Mouse (Mus musculus) layer of hippocampus, adult 9-11 months (tissue): Measurements from ENCODE around the gene Slc4a2.
"Not testable (repeated sequence)": the region's sequence is repeated elsewhere in the genome, so short reads cannot be mapped to it uniquely, and the experiment has no call there.

Experiments
- DNase-seq: peaks from one replicate; pipeline ENCODE4 v3.0.0; 2022

The Slc4a2 gene

DNA sequence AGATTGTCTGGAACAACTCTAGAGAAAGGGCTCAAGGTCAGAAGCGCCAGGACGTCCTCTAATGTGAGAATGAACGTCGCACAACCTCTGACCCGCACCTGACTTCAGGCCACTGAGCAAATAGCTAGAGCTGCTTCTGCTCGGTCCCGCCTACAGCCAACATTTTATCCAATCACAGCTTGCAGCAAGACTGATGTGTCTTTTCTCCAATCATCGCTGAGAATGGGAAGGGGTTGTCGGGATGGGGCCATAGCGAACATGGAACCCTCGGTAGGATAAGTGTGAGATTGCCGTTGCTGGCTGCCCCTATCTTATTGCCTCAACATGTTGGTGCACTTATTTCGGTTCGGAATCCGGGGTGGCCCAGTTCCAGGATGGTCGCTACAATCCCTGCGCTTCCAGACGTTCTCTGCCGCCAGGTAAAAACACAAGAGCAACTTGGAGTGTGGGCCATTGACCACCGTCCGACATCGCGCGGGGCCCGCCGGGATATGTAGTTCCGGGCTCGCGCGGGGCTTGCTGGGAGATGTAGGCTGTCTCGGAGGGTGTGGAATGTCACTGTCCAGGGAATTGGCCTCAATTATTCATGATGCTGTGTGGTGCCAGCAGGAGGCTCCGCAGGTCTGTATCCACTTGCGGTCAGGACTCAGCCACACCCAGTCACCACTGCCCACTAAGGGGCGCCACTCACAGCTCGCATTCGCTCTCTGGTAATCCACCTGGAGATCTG lies 29.3 kb upstream of the Slc4a2 start:
- DNase-seq, result peak; percentile 97

DNA sequence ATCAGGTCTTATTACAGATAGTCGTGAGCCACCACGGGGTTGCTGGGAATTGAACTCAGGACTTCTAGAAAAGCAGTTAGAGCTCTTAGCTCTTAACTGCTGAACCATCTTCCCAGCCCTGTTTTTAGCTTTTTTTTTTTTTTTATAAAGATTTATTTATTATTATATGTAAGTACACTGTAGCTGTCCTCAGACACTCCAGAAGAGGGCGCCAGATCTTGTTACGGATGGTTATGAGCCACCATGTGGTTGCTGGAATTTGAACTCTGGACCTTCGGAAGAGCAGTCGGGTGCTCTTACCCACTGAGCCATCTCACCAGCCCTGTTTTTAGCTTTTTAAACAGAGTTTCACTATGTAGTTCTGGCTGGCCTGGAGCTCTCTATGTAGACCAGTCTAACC lies 27.4 kb upstream of the Slc4a2 start:
- not testable (repeated sequence) for DNase-seq

DNA sequence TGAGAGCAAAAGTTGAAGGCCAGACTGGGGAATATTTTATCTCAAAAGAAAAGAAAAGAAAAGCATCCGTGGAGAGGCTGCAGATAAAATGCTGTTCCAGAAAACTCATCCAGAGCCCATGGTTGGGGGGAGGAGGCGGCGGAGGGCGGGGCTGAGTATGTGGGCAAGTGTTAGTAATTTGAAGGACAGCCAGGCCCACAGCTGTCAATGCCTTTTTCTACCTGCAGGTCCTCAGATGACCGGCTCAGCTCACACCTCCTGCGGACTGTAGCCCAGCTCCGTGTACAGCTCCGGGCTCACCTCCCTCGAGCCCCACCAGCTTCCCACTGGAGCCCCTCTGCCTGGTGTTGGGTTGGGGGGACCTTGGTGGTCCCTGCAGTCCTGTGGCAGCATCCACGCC lies 24.0 kb upstream of the Slc4a2 start:
- no peak for DNase-seq

- DNase-seq, result no peak
Observed at GRCm38 (mm10) chr5:24400362-24400761, 23.3 kb upstream of the Slc4a2 start.

DNA sequence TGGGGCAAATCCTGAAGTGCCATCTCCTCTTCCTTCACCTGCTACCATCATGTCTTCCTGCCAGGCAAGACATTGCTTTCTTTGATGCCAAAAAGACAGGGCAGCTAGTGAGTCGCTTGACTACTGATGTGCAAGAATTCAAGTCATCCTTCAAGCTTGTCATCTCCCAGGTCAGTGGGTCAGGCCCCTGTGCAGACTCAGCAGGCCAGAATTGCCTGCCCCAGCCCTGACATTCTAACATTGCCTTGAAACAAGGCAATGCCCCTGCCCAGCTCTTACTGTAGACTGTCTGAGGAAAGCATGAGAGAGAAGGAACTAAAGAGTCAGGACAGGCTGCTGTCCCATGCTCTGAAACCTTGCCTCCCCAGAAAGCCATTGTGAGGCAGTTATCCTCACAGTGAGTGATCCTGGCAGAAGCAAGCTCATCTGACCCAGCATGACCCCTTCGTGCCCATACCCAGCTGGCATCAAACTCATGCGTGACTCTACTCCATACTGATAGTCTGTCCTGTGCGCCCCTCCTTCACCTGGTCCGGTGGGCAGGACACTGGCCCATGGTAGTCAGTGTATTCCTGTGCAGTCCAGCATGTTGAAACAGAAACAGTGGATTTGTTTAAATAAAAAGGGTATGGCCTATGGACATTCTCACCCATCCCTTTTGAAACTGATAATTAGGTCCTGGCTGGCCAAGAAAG lies 22.6 kb upstream of the Slc4a2 start:
- DNase-seq, result no peak

DNA sequence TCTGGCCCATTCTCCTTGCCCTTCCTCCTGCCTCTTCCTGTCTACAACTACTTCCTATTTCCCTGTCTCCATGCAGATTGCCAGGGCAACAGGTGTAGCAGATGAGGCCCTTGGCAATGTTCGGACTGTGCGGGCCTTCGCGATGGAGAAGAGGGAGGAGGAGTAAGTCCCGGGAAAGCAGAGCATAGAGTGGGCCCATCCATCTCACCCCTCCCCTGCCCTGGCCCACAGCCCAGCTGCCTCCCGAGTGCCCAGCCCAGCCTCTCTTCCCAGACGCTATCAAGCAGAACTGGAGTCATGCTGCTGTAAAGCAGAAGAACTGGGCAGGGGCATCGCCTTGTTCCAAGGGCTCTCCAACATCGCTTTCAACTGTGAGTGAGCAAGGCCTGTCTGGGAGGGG lies 21.7 kb upstream of the Slc4a2 start:
- no peak for DNase-seq

DNA sequence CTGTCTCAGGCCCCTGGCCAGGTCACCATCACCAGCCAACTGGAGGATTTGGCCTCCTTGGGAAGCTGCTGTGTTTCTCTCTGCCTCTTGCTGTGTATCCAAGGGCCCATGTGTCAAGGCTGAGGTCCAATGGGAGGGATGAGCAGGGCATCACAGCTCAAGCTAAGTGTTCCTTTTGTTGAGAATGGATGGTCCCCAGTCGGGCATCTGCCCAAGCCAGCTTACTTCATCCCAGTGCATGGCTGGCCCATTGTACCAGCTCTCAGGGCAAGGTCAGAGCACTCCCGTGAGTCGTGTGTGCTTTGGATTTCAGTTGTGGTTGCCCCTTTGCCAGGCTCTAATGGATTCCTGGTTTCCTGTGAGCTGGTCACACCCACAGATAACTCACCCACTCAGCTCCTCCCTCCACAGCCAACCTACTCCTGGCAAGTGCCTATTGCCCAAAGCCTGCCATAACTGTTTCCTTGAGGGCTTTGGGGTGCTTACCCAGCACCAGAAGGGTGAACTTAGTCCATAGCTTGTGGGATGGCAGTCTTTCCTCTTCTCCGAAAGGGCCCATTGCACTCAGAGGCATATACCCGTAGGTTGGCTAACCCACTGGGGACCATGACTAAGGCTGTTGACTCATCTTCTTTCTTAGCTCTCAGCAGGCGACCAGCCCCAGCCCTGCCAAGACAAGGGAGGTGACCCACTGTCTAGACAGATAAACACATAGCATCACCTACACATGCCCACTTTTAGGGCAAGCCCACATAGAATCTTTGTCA lies 18.9 kb upstream of the Slc4a2 start:
- DNase-seq, result peak; percentile 83

- no peak for DNase-seq
Observed at GRCm38 (mm10) chr5:24405389-24405876, 18.2 kb upstream of the Slc4a2 start.

DNA sequence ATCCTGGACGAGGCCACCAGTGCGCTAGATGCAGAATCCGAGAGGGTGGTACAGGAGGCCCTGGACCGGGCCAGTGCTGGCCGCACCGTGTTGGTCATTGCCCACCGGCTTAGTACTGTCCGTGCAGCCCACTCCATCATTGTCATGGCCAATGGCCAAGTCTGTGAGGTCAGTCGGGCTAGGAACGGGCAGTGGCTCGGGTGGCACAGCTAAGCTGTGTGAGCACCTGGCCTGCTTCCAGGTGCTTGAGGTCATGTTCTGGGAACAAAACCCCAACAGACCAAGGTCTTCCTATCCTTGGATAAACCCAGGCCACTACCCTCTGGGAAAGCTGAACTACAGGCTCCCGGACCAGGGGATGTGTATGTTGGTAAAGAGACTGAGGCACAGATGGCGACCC lies 15.0 kb upstream of the Slc4a2 start:
- peak; percentile 62 for DNase-seq

- DNase-seq, result no peak
Observed at GRCm38 (mm10) chr5:24409466-24409865, 14.2 kb upstream of the Slc4a2 start.

GRCm38 (mm10) chr5:24412063-24412462 lies 11.6 kb upstream of the Slc4a2 start:
- DNase-seq, result no peak

GRCm38 (mm10) chr5:24413042-24413693 lies 10.5 kb upstream of the Slc4a2 start, which contains the start of gene Asic3:
Gene Asic3, plus strand, starts transcription at chr5:24413392.
- DNase-seq, result no peak

DNA sequence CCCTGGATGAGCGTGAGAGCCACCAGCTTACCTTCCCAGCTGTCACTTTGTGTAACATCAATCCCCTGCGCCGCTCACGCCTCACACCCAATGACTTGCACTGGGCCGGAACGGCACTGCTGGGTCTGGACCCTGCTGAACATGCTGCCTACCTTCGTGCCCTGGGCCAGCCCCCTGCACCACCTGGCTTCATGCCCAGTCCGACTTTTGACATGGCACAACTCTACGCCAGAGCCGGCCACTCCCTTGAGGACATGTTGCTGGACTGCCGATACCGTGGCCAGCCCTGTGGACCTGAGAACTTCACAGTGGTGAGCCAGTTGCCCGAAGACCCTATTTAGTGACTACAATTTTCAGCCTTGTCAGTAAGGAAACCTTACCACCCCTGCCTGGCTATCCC lies 9.7 kb upstream of the Slc4a2 start:
- no peak for DNase-seq

DNA sequence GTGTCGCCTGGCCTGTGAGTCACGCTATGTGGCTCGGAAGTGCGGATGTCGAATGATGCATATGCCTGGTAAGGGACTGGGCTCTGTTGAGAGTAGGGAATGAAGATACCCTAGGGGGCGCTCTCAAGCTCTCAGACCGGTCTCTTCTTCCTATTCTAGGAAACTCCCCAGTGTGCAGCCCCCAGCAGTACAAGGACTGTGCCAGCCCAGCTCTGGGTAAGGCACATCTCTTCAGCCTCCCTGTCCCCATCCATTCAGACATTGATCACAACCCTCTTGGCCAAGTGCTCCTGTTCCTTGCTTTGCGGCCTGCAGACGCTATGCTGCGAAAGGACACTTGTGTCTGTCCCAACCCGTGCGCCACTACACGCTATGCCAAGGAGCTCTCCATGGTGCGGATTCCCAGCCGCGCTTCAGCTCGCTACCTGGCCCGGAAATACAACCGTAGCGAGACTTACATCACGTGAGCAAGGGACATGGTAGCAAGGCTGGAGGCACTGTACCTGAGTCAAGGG lies 7.4 kb upstream of the Slc4a2 start:
- peak; percentile 78 for DNase-seq

DNA sequence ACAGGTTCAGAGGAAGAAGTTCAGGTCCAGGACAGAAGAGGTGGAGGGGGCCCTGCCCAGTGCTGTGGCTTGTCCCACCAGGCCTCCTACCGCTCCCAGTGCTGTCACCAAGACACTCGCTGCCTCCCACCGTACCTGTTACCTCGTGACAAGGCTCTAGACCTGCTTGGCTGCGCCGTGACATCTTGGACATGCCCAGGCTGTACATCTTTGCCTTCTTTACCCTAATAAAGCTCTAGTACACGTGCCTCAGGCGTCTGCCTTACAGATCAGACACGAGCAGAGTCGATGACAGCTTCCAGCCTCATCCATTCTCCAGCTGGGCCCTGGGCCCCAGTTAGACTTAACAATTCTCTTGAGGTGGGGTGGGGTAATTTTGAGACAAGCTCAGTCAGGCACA lies 6.0 kb upstream of the Slc4a2 start:
- no peak for DNase-seq

- DNase-seq, result no peak
Observed at GRCm38 (mm10) chr5:24420381-24420780, 3.3 kb upstream of the Slc4a2 start.

- DNase-seq, result peak; percentile 57
Observed at GRCm38 (mm10) chr5:24424004-24424781, 556 bp downstream of the Slc4a2 start.

GRCm38 (mm10) chr5:24424861-24425411 lies 1.3 kb downstream of the Slc4a2 start:
- DNase-seq, result peak; percentile 80

DNA sequence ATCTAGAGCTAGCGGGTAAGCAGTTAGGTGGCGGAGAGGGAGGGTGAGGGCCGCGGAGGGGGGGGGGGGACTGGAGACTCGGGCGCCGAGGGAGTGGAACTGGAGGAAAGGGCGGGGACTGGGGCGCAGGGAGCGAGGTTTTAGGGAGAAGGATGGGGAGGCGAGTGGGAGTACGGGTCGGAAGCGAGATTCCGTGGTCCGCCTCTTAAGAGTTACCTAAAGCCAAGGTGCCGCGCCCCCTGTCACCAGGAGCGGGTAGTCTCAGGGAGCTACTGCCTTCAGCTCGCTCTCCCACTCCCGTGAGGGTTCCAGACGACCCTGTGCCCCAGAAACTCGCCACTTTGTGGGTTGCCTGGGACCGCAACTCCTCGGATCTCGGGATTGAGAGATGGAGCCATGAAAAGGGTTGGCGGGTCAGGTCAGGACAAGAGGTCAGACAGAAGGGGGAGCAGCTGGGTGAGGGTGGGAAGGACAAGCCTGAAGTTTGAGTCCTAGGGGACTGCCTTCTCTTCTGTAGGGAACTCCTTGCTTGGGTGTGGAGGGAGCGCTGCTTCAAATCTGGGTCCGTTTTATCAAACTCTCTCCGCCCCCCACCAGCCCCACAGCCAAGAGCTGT lies 1.9 kb downstream of the Slc4a2 start:
- DNase-seq, result no peak

DNA sequence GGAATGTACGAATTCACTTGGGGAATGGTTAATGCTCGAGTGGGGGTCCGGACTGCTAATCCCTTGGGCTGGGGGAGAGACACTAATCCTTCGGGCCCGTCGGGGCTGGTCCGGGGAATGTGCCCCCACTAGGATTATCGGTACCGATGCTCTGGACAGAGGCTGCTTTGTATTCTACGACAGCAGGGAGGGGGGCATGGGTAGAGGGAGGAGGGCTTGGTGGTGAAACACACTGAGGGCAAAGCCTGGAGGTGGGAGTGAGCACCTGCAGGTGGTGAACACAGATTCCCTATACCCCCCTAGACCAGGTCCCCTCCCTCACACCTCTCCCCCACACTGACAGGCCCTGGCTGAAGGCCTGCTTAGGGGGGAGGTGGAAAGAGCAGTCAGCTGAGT lies 2.4 kb downstream of the Slc4a2 start:
- DNase-seq, result no peak
